Mouse (Mus musculus) T-helper 17 cell (primary cell): ENCODE data around the gene Habp4.

ENCODE experiments used
- in situ Hi-C, 2 experiments: fragments of 300-600 bp; cut with MboI, MseI; formaldehyde crosslinking; loops; 1 replicate in 1 of 2; 2 replicates in 1 of 2; pipeline ENCODE4 v1.15.1; 2025; ENCODE audit warnings: high pct_unique_total_duplicates in 2 of 2

Habp4 gene

DNA sequence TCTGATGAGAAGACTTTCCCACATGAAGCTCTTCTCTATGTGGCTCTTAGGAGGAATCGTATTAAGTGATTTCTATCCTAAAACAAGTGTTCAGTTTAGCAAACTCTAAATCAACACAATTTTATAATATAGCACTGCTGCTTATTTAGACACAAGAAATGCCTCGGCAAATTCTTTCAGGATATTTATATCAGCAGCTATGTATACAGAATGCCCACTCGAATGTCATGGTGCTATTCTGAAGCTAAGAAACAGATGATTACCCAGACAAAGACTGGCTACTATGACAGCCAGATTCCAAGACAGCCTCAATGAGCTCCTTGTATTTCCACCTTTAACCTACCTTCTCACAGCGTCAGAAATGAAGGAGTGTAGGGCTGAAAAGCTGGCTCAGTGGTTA lies 71.5 kb downstream of the Habp4 start:
- in situ Hi-C loops: loop anchor here (5.0 to 10.0 kb wide), 2 partner anchors 66 to 1768 kb away; partner anchors contain the start of gene Gm49359 (in 1 of the 2)

GRCm38 (mm10) chr13:64235062-64235715 lies 73.6 kb downstream of the Habp4 start:
- in situ Hi-C loops: loop anchor here in 1 of 2 experiments (10.0 kb wide), 1 partner anchor 1770 kb away; the partner anchor contains the start of gene Gm49359

DNA sequence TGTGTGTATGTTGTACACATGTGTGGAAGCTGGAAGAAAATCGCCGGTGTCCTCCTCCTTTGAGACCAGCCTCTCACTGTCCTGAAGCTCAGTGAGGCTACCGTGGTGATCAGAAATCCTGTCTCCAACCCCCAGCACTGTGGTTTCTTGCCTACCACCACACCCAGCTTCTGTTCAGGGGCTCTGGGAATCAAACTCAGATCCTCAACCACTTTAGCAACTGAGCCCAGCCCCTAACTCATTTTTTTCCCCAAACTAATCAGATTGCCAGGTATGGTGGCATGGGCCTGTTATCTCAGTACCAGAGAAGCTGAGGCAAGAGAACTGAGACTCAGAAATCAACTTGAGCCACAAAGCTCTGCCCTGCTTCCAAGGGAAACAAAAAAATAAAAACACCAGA lies 74.2 kb downstream of the Habp4 start:
- in situ Hi-C loops: loop anchor here in 1 of 2 experiments (10.0 kb wide), 1 partner anchor 1771 kb away; the partner anchor contains the start of gene Gm49359
